23 mouse cellular contexts compared by ENCODE assay signal in the genomic region with DNA sequence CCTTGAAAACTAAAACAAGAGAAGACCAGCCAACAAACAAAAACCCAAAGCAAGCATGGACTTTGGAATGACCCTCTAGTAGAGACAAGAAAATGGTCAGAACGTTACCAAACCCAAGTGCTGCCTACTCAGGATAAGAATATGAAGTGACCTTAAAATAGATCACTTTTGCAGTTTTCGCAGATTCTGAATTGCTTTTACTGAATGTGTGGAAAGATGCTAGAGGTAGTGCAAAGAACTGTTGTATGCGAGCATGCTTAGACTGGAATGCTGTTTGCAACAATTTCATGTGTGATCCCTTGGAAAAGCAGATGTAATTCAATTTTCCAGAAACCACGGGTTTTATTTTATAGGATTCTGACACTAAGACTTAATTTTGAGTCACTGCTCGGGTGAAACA.
DNase-seq lines count a peak whose midpoint lies in the region; ATAC-seq lines count a peak whose summit lies in the region.
"Had no signal": no experiment of that assay in that cellular context is flagged by ENCODE, and none has a peak within 500 bp of the region (broad histone marks: within the 10 kb centered on the region; RNA-seq: fewer than 3 reads in every experiment).

No protein-coding gene starts in this region.

- DNase-seq in frontal cortex, postnatal 10 days (ENCODE audit: low spot score in 2 of 2) = no peak
- DNase-seq in frontal cortex, adult 2 months (ENCODE audit: extremely low spot score in 1 of 2, low spot score in 1 of 2) = peak; percentile 8 to 22
- no peak for DNase-seq in frontal cortex, postnatal 25 days (ENCODE audit: low spot score in 2 of 2)
- DNase-seq in brain, adult 2 months (ENCODE audit: low read depth, low spot score) = peak; percentile 24
- DNase-seq in telencephalon, adult 2 months (ENCODE audit: low read depth, low spot score) = peak; percentile 10
- no peak for DNase-seq in adrenal gland, postnatal 4 days (ENCODE audit: low spot score in 2 of 2)
- DNase-seq in c-Kit-positive CD71-positive TER-119-positive erythroid progenitor cells, embryonic 14.5 days (ENCODE audit: low spot score) = no peak
- DNase-seq: adrenal gland, adult 2 months; adrenal gland, adult 8-10 months; adrenal gland, postnatal 10 days; adrenal gland, postnatal 14 days; adrenal gland, postnatal 25 days; adrenal gland, postnatal 36 days; B cell, adult 2 months; cerebellum, adult 11 months; cerebellum, adult 11-12 months; cerebellum, adult 18-20 months; cerebellum, adult 2 months; cerebellum, adult 8-10 months had no signal

- ATAC-seq in frontal cortex, adult (ENCODE audit: low TSS enrichment) = peak; percentile 95
- ATAC-seq: activated CD4-positive, CD25-positive, alpha-beta regulatory T cell, adult 4 months; CD4-positive, CD25-positive, alpha-beta regulatory T cell, adult 4 months; Patski had no signal

Comparison
In these comparisons a context has a peak if more than half of its experiments do, and no peak if none do; other contexts are left out.
1. DNase-seq: peak in frontal cortex, adult 2 months (2 of 2), brain, adult 2 months (single experiment) and telencephalon, adult 2 months (single experiment); none in frontal cortex, postnatal 10 days (0 of 2), frontal cortex, postnatal 25 days (0 of 2), adrenal gland, postnatal 4 days (0 of 2) and c-Kit-positive CD71-positive TER-119-positive erythroid progenitor cells, embryonic 14.5 days (single experiment).